Mouse (Mus musculus): ENCODE results near the gene Rap1gap.

Rap1gap gene

GRCm38 (mm10) chr4:137695300-137695699 lies 30.8 kb downstream of the Rap1gap start:
- no peak for DNase-seq

GRCm38 (mm10) chr4:137695900-137696299 lies 31.4 kb downstream of the Rap1gap start:
- no peak for DNase-seq

- peak; percentile 32 to 42 for DNase-seq
These were observed 32.8 kb downstream of the Rap1gap start for GRCm38 (mm10) chr4:137697156-137697885.

GRCm38 (mm10) chr4:137698076-137698985 lies 33.8 kb downstream of the Rap1gap start:
- DNase-seq, result peak; percentile 59

GRCm38 (mm10) chr4:137699264-137700211 lies 35.0 kb downstream of the Rap1gap start:
- peak; percentile 46 to 50 for DNase-seq

GRCm38 (mm10) chr4:137700960-137701359 lies 36.4 kb downstream of the Rap1gap start:
- DNase-seq, result no peak

- no peak for DNase-seq
These were observed 38.6 kb downstream of the Rap1gap start for GRCm38 (mm10) chr4:137703077-137703476.

GRCm38 (mm10) chr4:137704561-137704960 lies 40.0 kb downstream of the Rap1gap start:
- no peak for DNase-seq

GRCm38 (mm10) chr4:137705379-137705778 lies 40.9 kb downstream of the Rap1gap start:
- DNase-seq, result peak; percentile 38 to 47

GRCm38 (mm10) chr4:137706510-137706909 lies 42.0 kb downstream of the Rap1gap start:
- no peak for DNase-seq

GRCm38 (mm10) chr4:137707216-137707990 lies 42.9 kb downstream of the Rap1gap start:
- DNase-seq, result peak; percentile 83 to 91

- no peak for DNase-seq
These were observed 48.4 kb downstream of the Rap1gap start for GRCm38 (mm10) chr4:137712963-137713362.

GRCm38 (mm10) chr4:137714020-137714624 lies 49.6 kb downstream of the Rap1gap start:
- no peak for DNase-seq

GRCm38 (mm10) chr4:137717005-137717404 lies 52.5 kb downstream of the Rap1gap start:
- DNase-seq, result no peak

GRCm38 (mm10) chr4:137717671-137718070 lies 53.1 kb downstream of the Rap1gap start:
- no peak for DNase-seq

- no peak for DNase-seq
These were observed 55.0 kb downstream of the Rap1gap start for GRCm38 (mm10) chr4:137719378-137720077.

- no peak for DNase-seq
These were observed 57.0 kb downstream of the Rap1gap start for GRCm38 (mm10) chr4:137721563-137721962.

- no peak for DNase-seq
These were observed 57.7 kb downstream of the Rap1gap start for GRCm38 (mm10) chr4:137722230-137722629.

- DNase-seq, result peak; percentile 88 to 92
These were observed 58.3 kb downstream of the Rap1gap start for GRCm38 (mm10) chr4:137722692-137723427.

GRCm38 (mm10) chr4:137723527-137723926 lies 59.0 kb downstream of the Rap1gap start:
- no peak for DNase-seq

Data from cerebellum, postnatal 10 days (tissue).